Mouse (Mus musculus) megakaryocyte, embryonic 14.5 days (primary cell): ENCODE results near the gene Wdr74.

Source experiments
- FLI1 ChIP-seq: IDR thresholded peaks from 2 replicates; pipeline ENCODE4 v1.6.1; 2012; ENCODE audit warnings: low read length, inconsistent platforms, mixed read lengths
- GATA1 ChIP-seq: IDR thresholded peaks from 3 replicates; pipeline ENCODE4 v1.6.1; 2012; ENCODE audit warnings: mixed read lengths, low read length, inconsistent platforms, borderline replicate concordance

GRCm38 (mm10) chr19:8710057-8710456 is 25.6 kb upstream of the Wdr74 start:
- TF ChIP-seq GATA1 (no peak), FLI1 (no peak)
